Mouse (Mus musculus) liver, embryonic 14.5 days (tissue): Measurements from ENCODE around the gene Gm45713.

Experiments used
- CTCF ChIP-seq: IDR thresholded peaks from 2 replicates; pipeline ENCODE4 v1.5.1; 2016; ENCODE audit warnings: antibody characterized with exemption, low read depth, control low read depth
- EP300 ChIP-seq: IDR thresholded peaks from 2 replicates; pipeline ENCODE4 v1.6.1; 2016; ENCODE audit warnings: antibody characterized with exemption, low read depth

DNA sequence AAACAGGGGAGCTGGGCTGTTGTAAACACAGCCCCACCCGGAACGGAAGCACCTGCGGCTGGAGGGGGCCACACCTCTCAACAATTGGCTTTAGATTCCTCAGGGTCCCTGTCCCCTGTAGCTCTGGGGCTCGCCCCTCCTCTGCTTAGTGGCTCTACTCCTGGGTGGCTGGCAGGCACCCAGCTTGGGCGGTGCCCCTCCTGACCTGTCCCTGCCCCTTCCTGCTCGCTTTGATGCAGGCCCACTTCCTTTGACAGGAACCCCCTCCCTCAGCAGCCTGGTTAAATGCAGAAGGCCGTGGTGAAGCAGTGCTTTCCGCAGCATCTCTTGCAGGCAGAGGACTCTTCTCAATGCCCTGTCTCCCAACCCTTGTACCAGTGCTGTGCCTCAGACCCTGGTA, 14.6 kb downstream of the Gm45713 start:
- TF ChIP-seq EP300 (no peak), CTCF (no peak)
